Mouse (Mus musculus): ENCODE results near the gene Nadsyn1. TPM values are rescaled to one million over a fixed set of nuclear protein-coding genes. Genes with fewer than 3 reads are reported as not detected.

Nadsyn1 gene
- total RNA-seq (2014; fragmentation: Nextera tagmentation): 9.1 and 11.3 TPM in 2 replicates
- 8.0 and 31.7 TPM in 2 replicates for total RNA-seq (2017)

GRCm38 (mm10) chr7:143822375-143823265 is at the start of gene Nadsyn1, which contains the start of gene Dhcr7:
TSS of gene Nadsyn1 (minus strand) at chr7:143822849.
TSS of gene Dhcr7 (plus strand) at chr7:143823145.
- peak; percentile 99 for ATAC-seq (replicated peaks; ENCODE audit: low FRiP score, low TSS enrichment, poor library complexity, severe bottlenecking)

GRCm38 (mm10) chr7:143868874-143869273 is 46.2 kb upstream of the Nadsyn1 start:
- peak; percentile 65 for ATAC-seq (replicated peaks; ENCODE audit: low FRiP score, low TSS enrichment, poor library complexity, severe bottlenecking)

- no peak for ATAC-seq (replicated peaks; ENCODE audit: low FRiP score, low TSS enrichment, poor library complexity, severe bottlenecking)
Observed at GRCm38 (mm10) chr7:143866538-143866937, 43.9 kb upstream of the Nadsyn1 start, which contains the start of gene Gm498. TSS of gene Gm498 (plus strand) at chr7:143866838.

- 0 out of 2 replicates have a peak, but pooled peaks have one; percentile 9 for ATAC-seq (replicated peaks; ENCODE audit: low FRiP score, low TSS enrichment, poor library complexity, severe bottlenecking)
Observed at GRCm38 (mm10) chr7:143848768-143849482, 26.3 kb upstream of the Nadsyn1 start.

- ATAC-seq (replicated peaks; ENCODE audit: low FRiP score, low TSS enrichment, poor library complexity, severe bottlenecking): peak; percentile 75
Observed at GRCm38 (mm10) chr7:143848127-143848767, 25.6 kb upstream of the Nadsyn1 start.

- no peak for ATAC-seq (replicated peaks; ENCODE audit: low FRiP score, low TSS enrichment, poor library complexity, severe bottlenecking)
Observed at GRCm38 (mm10) chr7:143841301-143841700, 18.7 kb upstream of the Nadsyn1 start.

GRCm38 (mm10) chr7:143840121-143840520 is 17.5 kb upstream of the Nadsyn1 start:
- ATAC-seq (replicated peaks; ENCODE audit: low FRiP score, low TSS enrichment, poor library complexity, severe bottlenecking): no peak

- no peak for ATAC-seq (replicated peaks; ENCODE audit: low FRiP score, low TSS enrichment, poor library complexity, severe bottlenecking)
Observed at GRCm38 (mm10) chr7:143837705-143838358, 15.2 kb upstream of the Nadsyn1 start.

- ATAC-seq (replicated peaks; ENCODE audit: low FRiP score, low TSS enrichment, poor library complexity, severe bottlenecking): peak; percentile 20; the same call in 1 of the 2 replicates
Observed at GRCm38 (mm10) chr7:143834972-143835371, 12.3 kb upstream of the Nadsyn1 start.

- no peak for ATAC-seq (replicated peaks; ENCODE audit: low FRiP score, low TSS enrichment, poor library complexity, severe bottlenecking)
Observed at GRCm38 (mm10) chr7:143834316-143834715, 11.7 kb upstream of the Nadsyn1 start.

- ATAC-seq (replicated peaks; ENCODE audit: low FRiP score, low TSS enrichment, poor library complexity, severe bottlenecking): no peak
Observed at GRCm38 (mm10) chr7:143833581-143834190, 11.0 kb upstream of the Nadsyn1 start.

GRCm38 (mm10) chr7:143832611-143833010 is 10.0 kb upstream of the Nadsyn1 start:
- ATAC-seq (replicated peaks; ENCODE audit: low FRiP score, low TSS enrichment, poor library complexity, severe bottlenecking): no peak

- ATAC-seq (replicated peaks; ENCODE audit: low FRiP score, low TSS enrichment, poor library complexity, severe bottlenecking): no peak
Observed at GRCm38 (mm10) chr7:143832196-143832595, 9.5 kb upstream of the Nadsyn1 start.

- no peak for ATAC-seq (replicated peaks; ENCODE audit: low FRiP score, low TSS enrichment, poor library complexity, severe bottlenecking)
Observed at GRCm38 (mm10) chr7:143830399-143830798, 7.8 kb upstream of the Nadsyn1 start.

GRCm38 (mm10) chr7:143829504-143830331 is 7.1 kb upstream of the Nadsyn1 start:
- ATAC-seq (replicated peaks; ENCODE audit: low FRiP score, low TSS enrichment, poor library complexity, severe bottlenecking): peak; percentile 98

- no peak for ATAC-seq (replicated peaks; ENCODE audit: low FRiP score, low TSS enrichment, poor library complexity, severe bottlenecking)
Observed at GRCm38 (mm10) chr7:143826985-143827384, 4.3 kb upstream of the Nadsyn1 start.

GRCm38 (mm10) chr7:143823266-143823605 is 587 bp upstream of the Nadsyn1 start:
- ATAC-seq (replicated peaks; ENCODE audit: low FRiP score, low TSS enrichment, poor library complexity, severe bottlenecking): no peak

- ATAC-seq (replicated peaks; ENCODE audit: low FRiP score, low TSS enrichment, poor library complexity, severe bottlenecking): no peak
Observed at GRCm38 (mm10) chr7:143821241-143821640, 1.4 kb downstream of the Nadsyn1 start.
